Mouse (Mus musculus) cortical plate, adult 2 months (tissue): ENCODE data around the gene Zbed4.

ENCODE experiments used
- CTCF ChIP-seq: fragments of 200-500 bp; IDR thresholded peaks from 2 replicates; pipeline ENCODE4 v1.5.1; 2011; ENCODE audit warnings: mild to moderate bottlenecking, control low read depth, low read length; ENCODE audit not compliant: insufficient read depth; ENCODE audit errors: extremely low read depth
- POLR2A ChIP-seq: fragments of 200-500 bp; IDR thresholded peaks from 2 replicates; pipeline ENCODE4 v1.6.1; 2011; ENCODE audit warnings: mild to moderate bottlenecking, low read length, control low read depth; ENCODE audit not compliant: insufficient read depth; ENCODE audit errors: extremely low read depth

DNA sequence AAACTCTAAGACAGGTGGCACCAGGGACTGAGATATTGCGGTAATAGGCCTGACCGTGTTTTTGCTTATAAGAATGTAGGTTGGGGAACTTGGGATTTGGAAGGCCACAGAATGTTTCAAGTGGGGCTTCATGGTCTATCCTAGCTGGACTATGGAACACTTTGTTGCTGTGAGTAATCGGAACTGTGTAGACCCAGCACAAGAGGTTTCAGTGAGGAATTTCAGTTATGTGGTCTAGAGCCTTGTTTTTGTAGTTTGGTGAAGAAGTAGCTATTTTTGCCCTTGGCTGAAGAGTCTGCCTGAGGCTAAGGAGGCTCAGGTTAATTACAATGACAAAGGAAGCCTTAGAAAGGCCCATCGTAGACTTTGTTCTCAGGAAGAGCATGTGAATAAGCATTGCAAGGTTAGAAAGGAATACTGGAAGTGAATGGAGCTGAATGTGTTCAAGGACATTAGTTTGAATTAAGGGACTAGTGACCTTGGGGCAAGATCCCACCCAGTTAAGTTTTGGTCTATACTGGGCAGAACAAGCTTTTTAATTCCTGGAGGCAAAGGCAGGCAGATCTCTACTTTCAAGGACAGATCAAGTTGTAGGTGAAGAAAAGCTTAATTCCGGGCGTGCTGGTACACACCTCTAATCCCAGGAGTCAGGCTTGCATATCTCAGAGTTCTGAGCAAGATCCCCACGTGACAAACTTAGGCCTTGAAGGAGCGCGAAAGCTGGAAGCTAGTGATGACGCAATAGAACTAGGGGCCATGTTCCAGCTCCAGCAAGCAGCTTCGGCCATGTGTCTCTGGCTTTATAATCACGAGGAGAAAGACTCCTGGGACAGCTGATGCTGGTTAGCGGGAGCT, 42.6 kb upstream of the Zbed4 start:
- TF ChIP-seq CTCF (no peak), POLR2A (no peak)
